Mouse (Mus musculus) brain, embryonic 14.5 days (tissue): ENCODE measurements at regions not wholly inside any gene's neighbourhood (a gene's known extent, or its start where the extent isn't known, plus 50 kb on each side); places are given as distances from the start of the nearest gene placed in this dataset.
A peak's percentile ranks its signal among the peaks of the same experiment; 100 is the strongest.

ENCODE experiments used
- DNase-seq: peaks from one replicate; pipeline ENCODE4 v3.0.0-alpha.2; 2011; ENCODE audit warnings: low read depth
- CTCF ChIP-seq: fragments of 200-500 bp; IDR thresholded peaks from 2 replicates; pipeline ENCODE4 v1.5.1; 2012; ENCODE audit warnings: inconsistent platforms, mild to moderate bottlenecking, moderate library complexity, borderline replicate concordance; ENCODE audit not compliant: insufficient read depth, insufficient read length; ENCODE audit errors: extremely low read depth
- POLR2A ChIP-seq: fragments of 200-500 bp; IDR thresholded peaks from 2 replicates; pipeline ENCODE4 v1.6.1; 2012; ENCODE audit warnings: mild to moderate bottlenecking, inconsistent platforms, borderline replicate concordance; ENCODE audit not compliant: poor library complexity, insufficient read depth, insufficient read length, severe bottlenecking; ENCODE audit errors: extremely low read depth

- TF ChIP-seq CTCF = no peak
- no peak for TF ChIP-seq POLR2A
- DNase-seq = no peak
These were observed 217.9 kb upstream of the Veph1 start for GRCm38 (mm10) chr3:66514587-66514986.

- TF ChIP-seq CTCF (no peak), POLR2A (no peak)
- DNase-seq = no peak
These were observed 215.8 kb upstream of the Veph1 start for GRCm38 (mm10) chr3:66512408-66512807.

DNA sequence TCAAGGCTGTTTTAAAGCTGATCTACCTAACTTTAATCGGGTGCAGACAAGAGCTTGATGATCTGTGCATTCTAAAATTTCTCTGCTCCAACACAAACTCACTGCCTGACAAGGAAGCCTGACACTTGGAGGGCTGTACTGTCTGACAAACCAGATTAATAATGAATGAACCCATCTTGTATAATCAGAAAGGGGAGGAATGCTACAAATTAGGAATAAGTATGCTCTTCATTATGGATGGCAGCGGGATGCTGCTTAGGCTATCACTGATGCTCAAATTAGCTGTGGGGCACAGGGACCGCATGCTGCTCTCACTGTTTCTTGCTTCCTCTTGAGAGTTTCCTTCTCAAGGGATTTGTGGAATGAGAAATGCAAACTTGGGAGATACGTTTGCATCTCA is 213.8 kb upstream of the Veph1 start:
- no peak for TF ChIP-seq CTCF
- TF ChIP-seq POLR2A = no peak

GRCm38 (mm10) chr3:66506125-66506524 is 209.5 kb upstream of the Veph1 start:
- TF ChIP-seq CTCF (no peak), POLR2A (no peak)
- DNase-seq = no peak

More for the DNA sequence above, 213.8 kb upstream of the Veph1 start:
- DNase-seq = peak; percentile 54

DNA sequence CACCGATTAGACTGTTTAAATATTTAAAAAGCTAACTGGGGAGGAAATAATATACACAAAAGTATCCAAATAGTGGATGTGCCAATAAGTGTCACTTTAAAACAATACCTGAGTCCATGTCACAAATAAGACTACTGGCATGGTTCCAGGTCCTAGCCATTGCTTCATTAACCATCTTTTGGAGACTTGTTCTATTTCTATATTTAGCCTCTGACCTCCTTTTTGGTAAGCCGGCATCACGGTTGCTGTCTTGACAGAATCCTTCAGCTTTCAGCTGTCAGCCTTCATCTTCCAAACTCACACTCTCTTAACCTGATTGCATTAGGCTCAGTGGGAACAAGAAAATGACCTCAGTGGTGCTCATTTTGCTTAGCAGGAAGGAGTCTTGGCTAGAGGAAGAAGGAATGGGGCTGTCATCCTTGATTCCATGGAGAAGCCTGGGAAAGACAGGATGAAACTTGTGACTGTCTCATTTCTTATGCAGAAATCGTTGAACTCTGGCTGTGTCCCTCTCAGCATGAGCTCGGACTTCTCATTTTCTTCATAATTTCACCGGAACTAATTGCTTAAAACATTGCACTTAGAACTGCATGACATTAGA is 208.9 kb upstream of the Veph1 start:
- TF ChIP-seq CTCF (no peak), POLR2A (no peak)
- peak; percentile 42 for DNase-seq

- DNase-seq = peak; percentile 46
These were observed 208.1 kb upstream of the Veph1 start for GRCm38 (mm10) chr3:66504717-66505116.

GRCm38 (mm10) chr3:66503615-66504014 is 207.0 kb upstream of the Veph1 start:
- DNase-seq = no peak
- TF ChIP-seq POLR2A (no peak), CTCF (no peak)

More at GRCm38 (mm10) chr3:66504717-66505116, 208.1 kb upstream of the Veph1 start:
- no peak for TF ChIP-seq POLR2A
- no peak for TF ChIP-seq CTCF

- TF ChIP-seq CTCF (no peak), POLR2A (no peak)
These were observed 205.2 kb upstream of the Veph1 start for GRCm38 (mm10) chr3:66501865-66502264.

DNA sequence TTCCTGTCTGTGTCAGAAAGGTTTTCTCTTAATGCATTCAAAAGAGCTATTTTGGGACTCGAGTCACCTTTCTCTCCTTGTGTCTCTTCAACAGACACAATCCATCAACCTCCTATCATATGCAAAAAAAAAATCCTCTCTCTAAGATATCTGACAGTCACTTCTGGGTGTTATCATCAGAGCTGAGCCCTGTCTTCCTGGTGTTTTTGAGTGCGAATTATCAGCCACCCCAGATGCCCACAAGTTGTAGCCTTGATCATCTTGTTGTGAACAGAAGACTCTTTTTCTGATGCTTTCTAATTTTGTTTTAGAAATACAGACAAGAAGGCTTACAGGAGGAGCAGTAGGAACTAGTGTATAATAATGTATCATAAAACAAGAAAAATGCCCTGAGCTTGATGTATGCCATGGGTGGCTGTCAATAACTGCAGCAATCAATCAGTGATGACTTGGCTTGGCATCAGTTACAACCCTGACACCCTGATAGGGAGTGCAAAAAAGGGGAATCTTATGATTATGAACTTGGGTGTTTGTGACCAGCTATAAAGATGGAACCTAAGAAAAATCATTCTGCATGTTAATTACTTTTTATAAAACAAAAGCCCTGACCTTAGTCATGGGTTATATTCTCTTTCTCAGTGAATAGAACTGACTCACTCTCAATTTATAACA is 197.9 kb upstream of the Veph1 start:
- no peak for TF ChIP-seq CTCF
- TF ChIP-seq POLR2A = no peak

More at GRCm38 (mm10) chr3:66501865-66502264, 205.2 kb upstream of the Veph1 start:
- DNase-seq = no peak

DNA sequence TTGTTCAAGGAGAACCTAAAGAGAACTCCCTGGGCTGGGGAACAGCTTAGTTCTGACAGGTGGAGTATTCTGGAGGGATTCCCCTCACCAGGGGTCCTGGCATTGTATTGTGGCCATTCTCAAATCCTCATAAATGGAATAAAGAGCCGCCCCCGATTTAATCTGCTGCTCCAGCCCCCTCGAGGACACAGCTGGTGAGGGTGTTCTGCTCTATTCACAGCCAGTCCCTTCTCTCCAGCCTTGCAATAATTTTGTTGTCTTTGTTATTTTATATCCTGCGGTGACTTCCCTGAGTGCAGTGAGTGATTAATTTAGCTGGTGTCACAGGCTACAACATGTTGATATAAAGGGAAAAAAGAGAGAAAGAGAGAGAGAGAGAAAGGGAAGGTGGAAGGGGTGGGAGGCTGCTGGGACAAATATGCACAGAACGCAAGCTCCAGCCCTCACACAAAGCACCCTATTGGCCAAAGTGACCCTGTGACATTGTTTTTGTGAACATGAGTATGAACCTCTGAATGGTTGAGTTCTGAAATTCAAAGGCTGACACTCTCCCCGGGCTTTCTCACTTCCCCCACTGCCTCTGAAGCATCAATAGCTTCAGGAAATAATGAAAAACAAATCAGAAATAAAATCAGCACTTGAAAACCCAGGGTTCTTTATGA is 194.2 kb upstream of the Veph1 start:
- DNase-seq = peak; percentile 44
- TF ChIP-seq POLR2A (no peak), CTCF (no peak)

More for the DNA sequence above, 197.9 kb upstream of the Veph1 start:
- DNase-seq = no peak

- peak; percentile 68 for DNase-seq
- TF ChIP-seq CTCF (no peak), POLR2A (no peak)
These were observed 192.1 kb upstream of the Veph1 start for GRCm38 (mm10) chr3:66488724-66489123.
